Mouse (Mus musculus) cerebellum, adult 2 months (tissue): ENCODE measurements at regions not wholly inside any gene's neighbourhood (a gene's known extent, or its start where the extent isn't known, plus 50 kb on each side); places are given as distances from the start of the nearest gene placed in this dataset.
A peak's percentile ranks its signal among the peaks of the same experiment; 100 is the strongest.

Experiments used
- DNase-seq, 2 experiments: peaks; one replicate each; pipeline ENCODE4 v3.0.0; 2021
- H3K27ac ChIP-seq: fragments of 200-500 bp; 2 replicates; pipeline ENCODE4 v1.5.1; 2012; ENCODE audit warnings: low read length, control low read depth, inconsistent platforms; ENCODE audit not compliant: insufficient read depth
- H3K27me3 ChIP-seq: fragments of 200-500 bp; 2 replicates; pipeline ENCODE4 v1.6.1; 2012; ENCODE audit warnings: inconsistent platforms, mild to moderate bottlenecking, low read length, moderate library complexity; ENCODE audit not compliant: control insufficient read depth, insufficient read depth
- H3K4me1 ChIP-seq: fragments of 200-500 bp; 2 replicates; pipeline ENCODE4 v1.6.1; 2011; ENCODE audit warnings: low read length; ENCODE audit not compliant: control insufficient read depth, insufficient read depth
- H3K4me3 ChIP-seq: fragments of 200-500 bp; replicated peaks from 2 replicates; pipeline ENCODE3; 2011; ENCODE audit warnings: mild to moderate bottlenecking, low read depth, low read length, control low read depth; ENCODE audit not compliant: insufficient read depth
- CTCF ChIP-seq: fragments of 200-500 bp; IDR thresholded peaks from 2 replicates; pipeline ENCODE4 v1.5.1; 2011; ENCODE audit warnings: low read depth, mild to moderate bottlenecking, control low read depth, low read length, moderate library complexity, borderline replicate concordance; ENCODE audit not compliant: insufficient read depth
- POLR2A ChIP-seq: fragments of 200-500 bp; IDR thresholded peaks from 2 replicates; pipeline ENCODE4 v1.6.1; 2011; ENCODE audit warnings: low read length, control low read depth, borderline replicate concordance; ENCODE audit not compliant: insufficient read depth
- WGBS: fragments of 180-500 bp; shearing (Covaris S2); methylation state at CpG from one replicate; pipeline ENCODE4 v1.1.7; 2018; 5-methylcytosine and 5-hydroxymethylcytosine counted together

GRCm38 (mm10) chr3:156017676-156018230, 543.8 kb upstream of the Negr1 start:
- no peaks in the 10 kb centered on the region for H3K27me3 ChIP-seq
- no peak overlapping the region for H3K4me3 ChIP-seq
- TF ChIP-seq CTCF, result no peak
- WGBS, result 30% methylated on average over 7 of the region's 7 CpGs
- H3K4me1 ChIP-seq, result no peaks in the 10 kb centered on the region
- no peak overlapping the region for H3K27ac ChIP-seq
- no peak for DNase-seq

- Histone ChIP-seq H3K27ac (no peak overlapping the region), H3K4me3 (no peak overlapping the region), H3K27me3 (no peaks in the 10 kb centered on the region), H3K4me1 (no peaks in the 10 kb centered on the region)
- TF ChIP-seq POLR2A, result no peak
- no peak for TF ChIP-seq CTCF
- 20% methylated on average over 5 of the region's 5 CpGs for WGBS
- no peak for DNase-seq
Measured at GRCm38 (mm10) chr3:156028602-156029188, 532.9 kb upstream of the Negr1 start.

- no peak for TF ChIP-seq POLR2A
- TF ChIP-seq CTCF, result no peak
- no peak overlapping the region for H3K4me3 ChIP-seq
- no peak for DNase-seq
- H3K4me1 ChIP-seq, result no peaks in the 10 kb centered on the region
- WGBS, result 55% methylated on average over 4 of the region's 4 CpGs
- no peak overlapping the region for H3K27ac ChIP-seq
- H3K27me3 ChIP-seq, result no peaks in the 10 kb centered on the region
Measured at GRCm38 (mm10) chr3:156070257-156070656, 491.3 kb upstream of the Negr1 start.

GRCm38 (mm10) chr3:156082268-156082667, 479.3 kb upstream of the Negr1 start:
- peak in 1 of 2 experiments; percentile 6 for DNase-seq
- peak; percentile 31; the same call in 1 of the 2 replicates for TF ChIP-seq CTCF
- TF ChIP-seq POLR2A, result no peak
- Histone ChIP-seq H3K4me1 (no peaks in the 10 kb centered on the region), H3K27me3 (no peaks in the 10 kb centered on the region), H3K27ac (no peak overlapping the region), H3K4me3 (no peak overlapping the region)

GRCm38 (mm10) chr3:156093689-156094088, 467.9 kb upstream of the Negr1 start:
- no peak overlapping the region for H3K27ac ChIP-seq
- DNase-seq, result no peak
- no peaks in the 10 kb centered on the region for H3K4me1 ChIP-seq
- TF ChIP-seq CTCF (no peak), POLR2A (no peak)
- H3K27me3 ChIP-seq, result no peaks in the 10 kb centered on the region
- H3K4me3 ChIP-seq, result no peak overlapping the region

GRCm38 (mm10) chr3:156094990-156095389, 466.6 kb upstream of the Negr1 start:
- WGBS, result 93% methylated on average over 3 of the region's 3 CpGs
- DNase-seq, result no peak
- TF ChIP-seq POLR2A, result no peak
- no peak for TF ChIP-seq CTCF
- H3K4me1 ChIP-seq, result no peaks in the 10 kb centered on the region
- H3K4me3 ChIP-seq, result no peak overlapping the region
- H3K27me3 ChIP-seq, result no peaks in the 10 kb centered on the region
- no peak overlapping the region for H3K27ac ChIP-seq

GRCm38 (mm10) chr3:156105788-156106187, 455.8 kb upstream of the Negr1 start:
- H3K27me3 ChIP-seq, result no peaks in the 10 kb centered on the region
- no peak overlapping the region for H3K4me3 ChIP-seq
- no peak for DNase-seq
- no peak overlapping the region for H3K27ac ChIP-seq
- H3K4me1 ChIP-seq, result no peaks in the 10 kb centered on the region
- WGBS, result 89% methylated on average over 1 of the region's 1 CpGs
- no peak for TF ChIP-seq POLR2A
- TF ChIP-seq CTCF, result no peak

- Histone ChIP-seq H3K27ac (no peak overlapping the region), H3K27me3 (no peaks in the 10 kb centered on the region), H3K4me1 (no peaks in the 10 kb centered on the region), H3K4me3 (no peak overlapping the region)
- TF ChIP-seq CTCF (no peak), POLR2A (no peak)
- 26% methylated on average over 3 of the region's 3 CpGs for WGBS
- no peak for DNase-seq
Measured at GRCm38 (mm10) chr3:156120341-156120740, 441.3 kb upstream of the Negr1 start.

GRCm38 (mm10) chr3:156131598-156131997, 430.0 kb upstream of the Negr1 start:
- Histone ChIP-seq H3K4me3 (no peak overlapping the region), H3K4me1 (no peaks in the 10 kb centered on the region), H3K27ac (no peak overlapping the region), H3K27me3 (no peaks in the 10 kb centered on the region)
- 62% methylated on average over 1 of the region's 1 CpGs for WGBS
- no peak for DNase-seq
- TF ChIP-seq CTCF, result no peak
- TF ChIP-seq POLR2A, result no peak
